Mouse (Mus musculus) heart, postnatal 0 days (tissue): ENCODE measurements around the gene Olfr1330.

Experiments
- CTCF ChIP-seq: IDR thresholded peaks from 2 replicates; pipeline ENCODE4 v1.5.1; 2016; ENCODE audit warnings: antibody characterized with exemption, control low read depth, low read depth
- EP300 ChIP-seq: IDR thresholded peaks from 2 replicates; pipeline ENCODE4 v1.6.1; 2016; ENCODE audit warnings: antibody characterized with exemption, low read depth

GRCm38 (mm10) chr4:118861791-118862190, 26.6 kb upstream of the Olfr1330 start:
- TF ChIP-seq CTCF (no peak), EP300 (no peak)
